Mouse (Mus musculus): ENCODE data around the gene Wdr73. TPM values are rescaled to one million over a fixed set of nuclear protein-coding genes. Genes with fewer than 3 reads are reported as not detected.

Wdr73 gene
- total and polyA plus RNA-seq, 2 experiments from 2014 or later = 33.2 to 35.0 TPM

GRCm38 (mm10) chr7:80935834-80936233, 34.8 kb upstream of the Wdr73 start:
- H3K27me3 ChIP-seq (ENCODE audit: insufficient read depth, low read length) = no peaks in the 10 kb centered on the region
- no peaks in the 10 kb centered on the region for H3K4me1 ChIP-seq (ENCODE audit: insufficient read depth, low read length)
- peaks cover 22% of the 10 kb centered on the region for H3K36me3 ChIP-seq (ENCODE audit: insufficient read depth, low read length)
- H3K4me3 ChIP-seq (ENCODE audit: low read depth, low read length) = no peak overlapping the region
- no peak overlapping the region for H3K27ac ChIP-seq (ENCODE audit: low read depth, low read length)
- no peak for ATAC-seq (ENCODE audit: low FRiP score)
- WGBS = 100% methylated on average over 1 of the region's 1 CpGs
- H3K9me3 ChIP-seq (ENCODE audit: low read length) = no peaks in the 10 kb centered on the region
- no peak overlapping the region for H3K9ac ChIP-seq (replicated peaks; ENCODE audit: low read length, poor library complexity, severe bottlenecking)
- no peak for TF ChIP-seq CTCF (IDR thresholded peaks at IDR 0.05)
- no peak for DNase-seq (ENCODE audit: low spot score)
- no peak overlapping the region for H3K4me2 ChIP-seq (ENCODE audit: low read depth, low read length, poor library complexity, severe bottlenecking)

GRCm38 (mm10) chr7:80932777-80933176, 31.7 kb upstream of the Wdr73 start:
- ATAC-seq (ENCODE audit: low FRiP score) (no peak), DNase-seq (ENCODE audit: low spot score) (no peak)
- Histone ChIP-seq H3K27ac (ENCODE audit: low read depth, low read length) (no peak overlapping the region), H3K4me1 (ENCODE audit: insufficient read depth, low read length) (no peaks in the 10 kb centered on the region), H3K4me3 (ENCODE audit: low read depth, low read length) (no peak overlapping the region), H3K4me2 (ENCODE audit: low read depth, low read length, poor library complexity, severe bottlenecking) (no peak overlapping the region), H3K36me3 (ENCODE audit: insufficient read depth, low read length) (peaks cover 22% of the 10 kb centered on the region), H3K9me3 (ENCODE audit: low read length) (no peaks in the 10 kb centered on the region), H3K27me3 (ENCODE audit: insufficient read depth, low read length) (no peaks in the 10 kb centered on the region), H3K9ac (replicated peaks; ENCODE audit: low read length, poor library complexity, severe bottlenecking) (no peak overlapping the region)
- WGBS = 81% methylated on average over 1 of the region's 1 CpGs
- TF ChIP-seq CTCF (IDR thresholded peaks at IDR 0.05) = no peak

- no peak for DNase-seq (ENCODE audit: low spot score)
- H3K9ac ChIP-seq (replicated peaks; ENCODE audit: low read length, poor library complexity, severe bottlenecking) = no peak overlapping the region
- H3K9me3 ChIP-seq (ENCODE audit: low read length) = no peaks in the 10 kb centered on the region
- H3K36me3 ChIP-seq (ENCODE audit: insufficient read depth, low read length) = peaks cover 22% of the 10 kb centered on the region
- TF ChIP-seq CTCF (IDR thresholded peaks at IDR 0.05) = no peak
- no peak overlapping the region for H3K27ac ChIP-seq (ENCODE audit: low read depth, low read length)
- no peak overlapping the region for H3K4me2 ChIP-seq (ENCODE audit: low read depth, low read length, poor library complexity, severe bottlenecking)
- H3K27me3 ChIP-seq (ENCODE audit: insufficient read depth, low read length) = no peaks in the 10 kb centered on the region
- no peaks in the 10 kb centered on the region for H3K4me1 ChIP-seq (ENCODE audit: insufficient read depth, low read length)
- no peak for ATAC-seq (ENCODE audit: low FRiP score)
- no peak overlapping the region for H3K4me3 ChIP-seq (ENCODE audit: low read depth, low read length)
- WGBS = 91% methylated on average over 8 of the region's 8 CpGs
Observed at GRCm38 (mm10) chr7:80931618-80932207, 30.6 kb upstream of the Wdr73 start.

GRCm38 (mm10) chr7:80923165-80923564, 22.1 kb upstream of the Wdr73 start:
- no peak overlapping the region for H3K27ac ChIP-seq (ENCODE audit: low read depth, low read length)
- no peaks in the 10 kb centered on the region for H3K9me3 ChIP-seq (ENCODE audit: low read length)
- no peak overlapping the region for H3K9ac ChIP-seq (replicated peaks; ENCODE audit: low read length, poor library complexity, severe bottlenecking)
- H3K4me3 ChIP-seq (ENCODE audit: low read depth, low read length) = no peak overlapping the region
- no peak for ATAC-seq (ENCODE audit: low FRiP score)
- DNase-seq (ENCODE audit: low spot score) = no peak
- TF ChIP-seq CTCF (IDR thresholded peaks at IDR 0.05) = no peak
- WGBS = 94% methylated on average over 2 of the region's 2 CpGs
- no peaks in the 10 kb centered on the region for H3K4me1 ChIP-seq (ENCODE audit: insufficient read depth, low read length)
- H3K36me3 ChIP-seq (ENCODE audit: insufficient read depth, low read length) = peaks cover 10% of the 10 kb centered on the region
- no peaks in the 10 kb centered on the region for H3K27me3 ChIP-seq (ENCODE audit: insufficient read depth, low read length)
- H3K4me2 ChIP-seq (ENCODE audit: low read depth, low read length, poor library complexity, severe bottlenecking) = no peak overlapping the region

- 98% methylated on average over 5 of the region's 5 CpGs for WGBS
- no peak overlapping the region for H3K4me3 ChIP-seq (ENCODE audit: low read depth, low read length)
- peaks cover 27% of the 10 kb centered on the region for H3K36me3 ChIP-seq (ENCODE audit: insufficient read depth, low read length)
- ATAC-seq (ENCODE audit: low FRiP score) (no peak), DNase-seq (ENCODE audit: low spot score) (no peak)
- H3K27me3 ChIP-seq (ENCODE audit: insufficient read depth, low read length) = no peaks in the 10 kb centered on the region
- H3K27ac ChIP-seq (ENCODE audit: low read depth, low read length) = no peak overlapping the region
- no peak overlapping the region for H3K4me2 ChIP-seq (ENCODE audit: low read depth, low read length, poor library complexity, severe bottlenecking)
- no peak overlapping the region for H3K9ac ChIP-seq (replicated peaks; ENCODE audit: low read length, poor library complexity, severe bottlenecking)
- no peaks in the 10 kb centered on the region for H3K4me1 ChIP-seq (ENCODE audit: insufficient read depth, low read length)
- TF ChIP-seq CTCF (IDR thresholded peaks at IDR 0.05) = no peak
- H3K9me3 ChIP-seq (ENCODE audit: low read length) = no peaks in the 10 kb centered on the region
Observed at GRCm38 (mm10) chr7:80919647-80920008, 18.6 kb upstream of the Wdr73 start.

- DNase-seq (ENCODE audit: low spot score) (no peak), ATAC-seq (ENCODE audit: low FRiP score) (no peak)
- H3K4me2 ChIP-seq (ENCODE audit: low read depth, low read length, poor library complexity, severe bottlenecking) = no peak overlapping the region
- WGBS = 88% methylated on average over 8 of the region's 8 CpGs
- H3K9ac ChIP-seq (replicated peaks; ENCODE audit: low read length, poor library complexity, severe bottlenecking) = no peak overlapping the region
- no peak for TF ChIP-seq CTCF (IDR thresholded peaks at IDR 0.05)
- H3K27ac ChIP-seq (ENCODE audit: low read depth, low read length) = no peak overlapping the region
- no peak overlapping the region for H3K4me3 ChIP-seq (ENCODE audit: low read depth, low read length)
- H3K4me1 ChIP-seq (ENCODE audit: insufficient read depth, low read length) = no peaks in the 10 kb centered on the region
- H3K36me3 ChIP-seq (ENCODE audit: insufficient read depth, low read length) = peaks cover 27% of the 10 kb centered on the region
- no peaks in the 10 kb centered on the region for H3K9me3 ChIP-seq (ENCODE audit: low read length)
- no peaks in the 10 kb centered on the region for H3K27me3 ChIP-seq (ENCODE audit: insufficient read depth, low read length)
Observed at GRCm38 (mm10) chr7:80918982-80919646, 18.0 kb upstream of the Wdr73 start.

All from midbrain, postnatal 0 days (tissue).